In the genomic region with DNA sequence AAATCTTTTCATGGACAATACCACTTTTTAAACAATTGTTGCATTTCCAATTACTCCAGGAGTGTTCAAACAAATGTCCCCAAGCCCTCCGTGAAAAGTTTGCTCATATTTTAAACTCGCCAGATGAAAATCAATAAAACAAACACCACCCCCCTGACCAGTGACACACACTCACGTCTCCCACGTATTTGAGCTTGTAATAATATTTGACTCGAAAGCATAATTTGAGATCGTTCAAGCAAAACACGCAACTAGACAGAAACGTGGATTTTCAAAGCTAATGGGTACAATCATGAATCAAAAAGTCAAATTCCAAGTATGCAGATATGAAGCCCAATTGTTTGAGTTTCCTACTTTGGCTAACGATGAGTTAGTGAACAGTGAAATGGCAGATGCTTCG, we compare ENCODE assay signal across 12 mouse cellular contexts.
"Had no signal": no experiment of that assay in that cellular context is flagged by ENCODE, and none has a peak within 500 bp of the region (broad histone marks: within the 10 kb centered on the region; RNA-seq: fewer than 3 reads in every experiment).

No protein-coding gene starts in this region.

- H3K4me3 ChIP-seq: left cerebral cortex, adult 2 months; liver, embryonic 13.5 days had no signal

- H3K4me1 ChIP-seq: liver, embryonic 13.5 days had no signal

- H3K9me3 ChIP-seq: liver, embryonic 13.5 days had no signal

- H3K27me3 ChIP-seq: liver, embryonic 13.5 days had no signal

- H3K27ac ChIP-seq: kidney, postnatal 0 days; left cerebral cortex, adult 2 months; liver, embryonic 13.5 days had no signal

- ATAC-seq: intestine, embryonic 16.5 days had no signal

- H3K9ac ChIP-seq: liver, embryonic 13.5 days had no signal

- H3K36me3 ChIP-seq: liver, embryonic 13.5 days had no signal

- H3K4me2 ChIP-seq: liver, embryonic 13.5 days had no signal

- DNase-seq: kidney, adult 18-20 months; kidney, postnatal 25 days; layer of hippocampus, postnatal 36 days; liver, embryonic 13.5 days; lung, adult 2 months; lung, postnatal 14 days; lung, postnatal 4 days; thymus, adult 18-20 months; thymus, postnatal 36 days had no signal
